Mouse (Mus musculus) right cerebral cortex, postnatal 10 days (tissue): Measurements from ENCODE around the gene Gm45140.
A peak's percentile ranks its signal among the peaks of the same experiment; 100 is the strongest.

ENCODE experiments used
- DNase-seq, 2 experiments: peaks; one replicate each; pipeline ENCODE4 v3.0.0; 2021; ENCODE audit warnings: low spot score in 2 of 2

The Gm45140 gene

DNA sequence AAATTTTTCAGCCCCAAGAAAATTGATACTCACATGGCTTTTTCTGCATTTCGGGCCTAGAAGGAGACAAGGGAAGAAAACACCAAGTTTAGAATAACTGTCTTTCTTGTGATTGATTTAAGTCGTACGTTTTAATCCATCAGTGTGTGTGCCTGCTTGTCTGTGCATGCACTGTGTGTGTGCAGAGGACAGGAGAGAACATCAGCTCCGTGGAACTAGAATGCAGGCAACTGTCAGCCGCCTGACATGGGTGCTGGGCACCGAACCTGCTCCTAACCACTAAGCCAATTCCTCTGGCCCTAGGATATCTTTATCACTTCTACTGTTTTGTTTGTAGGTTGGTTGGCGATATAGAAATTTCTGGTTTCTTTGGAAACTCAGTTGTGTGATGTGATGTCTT is at the start of gene Gm45140:
Gene Gm45140 (minus strand): TSS at position 101 of the 400 bp plus-strand sequence.
- DNase-seq: no peak

DNA sequence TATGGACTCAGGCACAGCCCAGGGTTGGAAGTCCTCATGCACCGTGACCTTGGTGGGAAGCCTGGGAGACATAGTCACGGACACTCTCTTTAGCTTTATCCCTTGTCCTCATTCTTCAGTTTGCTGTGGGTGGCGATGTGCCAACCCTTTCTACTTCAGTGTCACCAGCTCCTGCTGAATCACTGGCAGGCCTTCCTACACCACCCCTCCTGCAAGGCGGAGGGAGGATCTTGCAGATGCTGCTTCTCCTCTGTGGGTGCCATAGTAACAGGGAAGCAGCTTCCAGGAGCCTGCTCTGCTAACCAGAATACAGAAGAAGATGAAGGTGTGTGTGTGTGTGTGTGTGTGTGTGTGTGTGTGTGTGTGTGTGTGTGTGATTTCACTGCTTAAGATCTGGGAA is 47.2 kb upstream of the Gm45140 start:
- peak; percentile 91 to 94 for DNase-seq

DNA sequence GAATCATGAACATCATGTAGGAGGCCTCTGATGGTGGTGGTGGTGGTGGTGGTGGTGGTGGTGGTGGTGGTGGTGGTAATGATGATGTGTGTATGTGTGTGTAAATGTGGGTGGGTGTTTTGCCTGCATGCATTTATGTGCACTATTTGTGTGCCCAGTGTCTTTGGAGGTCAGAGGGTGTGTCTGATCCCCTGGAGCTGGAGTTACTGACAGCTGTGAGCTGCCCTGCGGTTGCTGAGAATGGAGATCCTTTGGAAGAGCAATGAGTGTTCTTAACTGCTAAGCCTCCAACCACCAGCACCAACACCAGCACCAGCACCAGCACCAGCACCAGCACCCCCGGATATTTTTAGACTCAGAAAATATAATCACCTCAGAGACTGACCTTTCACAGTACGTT is 46.6 kb upstream of the Gm45140 start:
- no peak for DNase-seq

DNA sequence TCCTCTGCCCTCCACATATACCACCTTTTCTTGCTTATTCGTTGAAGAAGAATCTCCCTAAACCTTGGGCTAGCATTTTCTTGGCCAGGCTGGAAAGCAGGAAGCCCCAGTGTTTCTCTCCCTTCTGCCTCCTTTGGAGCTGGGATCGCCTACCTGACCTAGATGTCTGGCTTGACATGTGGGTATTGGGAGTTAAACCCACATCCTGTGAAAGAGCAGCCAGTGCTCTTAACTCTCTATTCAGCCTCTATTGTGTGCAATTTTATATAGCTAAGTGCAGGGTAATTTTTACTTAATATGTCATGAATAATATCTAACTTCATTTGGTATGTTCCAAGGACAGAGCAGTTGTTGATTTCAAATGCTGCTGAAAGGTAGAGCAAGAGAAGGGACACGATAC is 44.0 kb upstream of the Gm45140 start:
- no peak for DNase-seq

DNA sequence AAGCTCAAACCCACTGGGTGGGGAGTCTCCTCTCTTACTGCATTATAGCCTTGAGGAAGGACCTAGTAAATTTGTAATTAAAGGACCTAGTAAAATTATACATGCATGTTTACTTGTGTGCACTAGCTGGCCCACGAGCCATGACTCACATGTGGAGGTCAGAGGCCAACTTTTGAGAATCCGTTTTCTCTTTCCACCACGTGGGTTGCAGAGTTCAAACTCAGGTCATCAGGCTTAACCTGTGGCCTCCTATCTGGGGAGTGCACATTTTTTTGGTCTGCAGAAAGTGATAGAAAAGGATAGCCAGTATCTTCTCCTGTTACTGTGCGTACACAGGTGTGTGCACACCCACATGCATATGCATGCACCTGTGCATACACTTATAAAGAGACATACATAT is 43.4 kb upstream of the Gm45140 start:
- no peak for DNase-seq

DNA sequence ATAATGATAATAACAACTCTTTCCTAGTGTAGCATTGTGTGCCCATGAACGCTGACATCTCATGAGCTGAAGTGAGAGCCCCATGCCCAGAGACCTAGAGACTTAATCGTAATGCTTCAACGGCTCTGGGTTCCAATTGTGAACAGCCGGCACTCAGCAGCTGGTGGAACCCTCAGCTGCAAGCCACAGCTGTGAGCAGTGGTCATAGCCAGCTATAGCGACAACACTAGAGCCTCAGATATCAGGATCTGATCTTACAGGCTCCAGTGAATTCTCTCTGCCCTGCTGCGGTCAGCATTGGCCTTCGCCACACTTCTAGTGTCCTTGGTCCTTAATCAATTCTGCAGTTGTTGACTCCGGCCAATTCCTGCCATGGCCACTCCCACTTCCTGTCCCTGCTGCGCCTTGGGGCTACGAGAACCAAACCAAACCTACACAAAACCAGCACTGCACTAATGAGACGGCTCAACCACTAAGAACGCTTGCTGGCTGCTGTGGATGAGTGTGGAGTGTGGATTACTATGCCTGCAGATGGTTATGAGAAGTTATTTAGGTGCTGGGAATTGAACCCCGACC is 40.6 kb upstream of the Gm45140 start:
- no peak for DNase-seq

DNA sequence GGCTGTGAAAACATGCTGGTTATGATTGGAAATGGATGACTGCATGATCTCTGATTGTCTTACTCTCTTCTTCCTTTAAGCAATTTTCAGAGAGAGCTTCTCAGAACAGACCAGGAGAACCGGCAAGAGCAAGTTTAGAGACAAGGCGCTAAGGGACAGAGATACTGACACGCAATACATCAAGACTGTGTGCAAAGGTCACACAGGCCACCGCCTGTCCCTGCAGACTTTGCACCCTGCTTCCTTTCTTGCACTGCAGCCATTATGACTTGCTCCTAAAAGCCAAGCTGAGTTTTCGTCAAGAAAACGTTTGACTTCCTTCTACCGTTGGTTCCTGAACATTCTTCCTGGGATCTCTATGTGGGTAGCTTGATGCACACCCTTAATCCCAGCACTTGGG is 40.0 kb upstream of the Gm45140 start:
- no peak for DNase-seq

DNA sequence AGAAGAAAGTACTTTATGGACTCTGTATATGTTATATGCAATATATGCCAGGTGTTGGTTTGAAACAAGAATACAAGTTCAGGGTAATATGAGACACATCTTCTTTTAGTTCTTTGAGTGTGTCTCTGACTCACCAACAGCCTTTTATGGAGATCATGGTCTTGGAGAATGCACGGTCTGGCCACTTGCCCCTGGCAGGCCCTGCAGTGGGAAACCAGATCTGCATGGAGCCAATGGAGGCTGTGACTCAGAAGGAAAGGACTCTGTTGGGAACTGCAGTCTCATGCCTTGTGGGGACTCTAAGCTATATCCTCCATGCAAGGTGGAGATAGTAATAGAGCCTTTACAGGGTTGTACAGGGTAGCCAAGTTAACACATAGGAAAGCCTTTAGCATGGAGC is 39.5 kb upstream of the Gm45140 start:
- DNase-seq: no peak

DNA sequence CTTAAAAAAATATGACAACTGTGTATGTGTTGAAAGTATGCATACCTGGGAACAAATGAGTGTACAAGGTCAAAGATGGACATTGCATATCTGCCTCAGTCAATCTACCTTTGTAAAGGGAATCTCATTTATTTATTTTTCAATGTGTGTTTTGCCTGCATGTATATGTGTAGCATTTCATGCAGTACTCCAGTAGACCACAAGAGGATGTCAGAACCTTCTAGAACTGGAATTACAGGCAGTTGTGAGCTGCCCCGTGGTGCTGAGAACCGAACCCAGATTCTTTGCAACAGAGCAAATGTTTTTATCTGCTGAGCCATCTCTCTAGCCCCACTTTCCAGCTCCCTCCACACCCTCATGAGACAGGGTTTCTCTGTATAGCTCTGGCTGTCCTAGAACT is 38.4 kb upstream of the Gm45140 start:
- no peak for DNase-seq

DNA sequence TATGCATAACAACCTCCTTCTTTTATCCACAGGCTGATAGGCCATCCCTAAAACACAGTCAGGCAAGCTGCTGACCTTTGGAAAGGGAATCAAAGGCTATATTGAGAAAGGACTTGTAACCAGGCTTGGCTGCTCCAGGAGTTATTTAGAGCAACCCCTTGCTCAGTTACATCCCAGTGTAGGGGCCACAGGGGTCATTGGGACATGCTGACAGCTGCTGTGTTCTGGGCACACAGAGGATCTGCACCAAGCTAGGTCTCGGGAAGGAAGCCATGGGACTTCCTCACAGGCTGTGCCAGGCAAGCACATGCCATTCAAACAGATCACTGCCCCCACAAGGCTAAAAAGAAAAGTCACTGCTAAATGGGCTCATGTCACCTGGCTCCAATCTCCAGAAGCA is 37.5 kb upstream of the Gm45140 start:
- no peak for DNase-seq

DNA sequence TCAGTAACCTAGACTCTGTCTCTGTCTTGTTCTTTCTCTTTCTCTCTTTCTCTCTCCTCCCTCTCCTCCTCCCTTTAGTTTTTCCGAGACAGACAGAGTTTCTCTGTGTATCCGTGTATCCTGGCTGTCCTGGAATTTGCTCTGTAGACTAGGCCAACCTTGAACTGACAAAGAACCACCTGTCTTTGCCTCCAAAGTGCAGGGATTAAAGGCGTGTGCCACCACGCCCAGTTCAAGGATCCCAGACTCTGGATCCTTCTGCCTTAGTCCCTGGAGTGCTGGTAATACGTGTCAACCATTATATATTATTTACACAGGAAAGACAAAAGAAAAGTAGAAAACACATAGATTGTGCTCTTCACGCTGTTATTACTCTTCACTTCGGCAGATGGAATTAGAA is 35.6 kb upstream of the Gm45140 start:
- no peak for DNase-seq

DNA sequence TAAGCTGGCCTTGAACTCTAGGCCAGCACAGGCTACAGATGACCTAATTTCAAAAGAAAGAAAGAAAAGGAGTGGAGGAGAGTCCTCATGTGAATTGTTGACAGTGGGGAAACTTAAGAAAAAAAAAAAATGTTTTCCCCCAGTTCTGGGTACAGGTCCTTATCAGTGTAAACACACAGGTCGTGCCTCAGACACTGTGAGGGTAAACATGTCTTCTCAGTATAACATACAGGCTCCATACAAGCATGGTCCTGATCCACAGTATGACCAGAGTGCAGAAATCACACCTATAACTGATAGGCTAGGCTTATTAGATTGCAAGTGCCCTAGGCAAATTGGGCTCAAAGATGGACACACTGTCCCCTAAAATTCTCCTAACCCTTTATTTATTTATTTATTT is 34.8 kb upstream of the Gm45140 start:
- no peak for DNase-seq

DNA sequence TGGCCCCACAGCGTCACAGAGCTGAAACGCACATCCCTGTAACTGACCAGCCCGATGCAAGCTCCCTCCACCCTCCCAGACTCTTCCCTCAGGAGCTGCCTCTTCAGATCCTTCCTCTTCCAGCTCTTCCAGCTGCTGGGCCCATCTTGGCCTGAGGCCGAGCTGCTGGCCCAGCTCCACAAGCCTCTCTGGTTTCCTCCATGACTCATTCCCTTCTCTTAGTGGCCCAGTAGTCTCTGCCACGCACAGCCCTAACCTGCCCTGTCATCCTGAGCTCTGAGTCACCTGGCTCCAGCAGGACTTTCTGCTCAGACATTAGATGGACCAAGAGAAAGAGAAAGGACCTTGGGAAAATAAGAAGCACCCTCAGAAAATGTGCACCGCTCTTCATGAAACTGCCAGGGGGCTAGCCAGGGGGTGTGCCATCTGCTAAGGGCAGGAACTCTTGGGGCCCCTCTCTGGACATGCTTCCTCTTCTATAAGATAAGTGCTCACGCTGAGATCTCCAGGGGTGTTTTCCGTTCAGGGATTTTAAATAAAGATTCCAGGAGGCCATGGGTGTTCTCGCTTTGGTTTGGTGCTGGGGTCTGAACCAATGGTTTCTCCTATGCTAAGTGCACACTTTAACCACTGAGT is 33.4 kb upstream of the Gm45140 start:
- no peak for DNase-seq

DNA sequence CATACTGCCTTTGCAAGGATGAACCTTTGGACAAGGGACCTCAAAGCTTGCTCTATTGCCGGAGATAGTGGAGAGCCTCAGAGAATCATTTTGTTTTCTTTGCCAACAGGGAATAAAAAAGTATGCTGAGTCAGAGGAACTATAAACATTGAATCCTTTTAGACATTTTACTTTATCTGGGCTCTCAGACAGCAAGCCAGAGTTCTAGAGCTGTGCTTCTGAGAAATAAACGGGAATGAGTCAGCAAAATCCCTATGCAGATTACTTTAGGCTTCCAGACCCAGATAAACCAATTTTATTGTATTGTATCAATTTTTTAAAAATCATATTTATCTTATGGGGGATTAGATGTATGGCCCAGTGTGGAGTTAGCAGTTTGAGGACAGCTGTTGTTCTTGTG is 31.7 kb upstream of the Gm45140 start:
- DNase-seq: no peak

DNA sequence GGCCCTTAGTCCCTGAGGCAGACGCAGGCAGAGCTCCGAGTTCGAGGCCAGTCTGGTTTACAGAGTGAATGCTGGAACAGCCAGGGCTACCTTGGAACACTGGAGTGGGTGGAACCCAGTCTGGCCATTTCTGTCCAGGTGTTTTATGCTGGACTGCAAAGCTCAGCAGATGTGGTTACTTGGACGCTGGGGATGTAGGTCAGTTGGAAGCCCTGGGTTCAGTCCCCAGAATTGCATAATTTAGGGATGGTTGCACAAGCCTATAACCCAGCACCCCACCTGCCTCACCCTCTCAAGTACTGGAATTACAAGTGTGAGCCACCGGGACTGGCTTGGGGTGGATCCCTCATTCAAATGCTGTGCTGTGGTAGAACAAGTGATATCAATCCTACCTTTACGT is 30.6 kb upstream of the Gm45140 start:
- DNase-seq: no peak

DNA sequence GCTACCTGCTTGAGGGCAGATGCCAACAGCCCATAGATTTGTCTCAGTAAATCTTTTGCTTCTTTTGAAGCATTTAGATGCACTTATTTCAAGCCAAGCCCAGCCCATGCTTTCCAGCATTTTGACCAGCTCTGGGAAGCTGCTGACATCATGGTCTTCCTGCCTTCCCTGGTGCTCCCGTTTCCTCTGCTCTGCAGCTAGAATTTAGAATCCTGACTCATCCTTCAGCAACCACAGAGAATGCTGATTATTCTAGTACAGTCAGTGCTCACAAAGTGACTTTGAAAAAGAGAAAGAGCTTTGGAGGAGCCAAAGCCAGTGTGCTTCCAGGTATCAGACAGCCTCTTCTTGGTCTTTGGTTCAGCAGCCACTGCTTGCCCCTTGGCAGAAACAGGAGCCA is 21.5 kb upstream of the Gm45140 start:
- no peak for DNase-seq

DNA sequence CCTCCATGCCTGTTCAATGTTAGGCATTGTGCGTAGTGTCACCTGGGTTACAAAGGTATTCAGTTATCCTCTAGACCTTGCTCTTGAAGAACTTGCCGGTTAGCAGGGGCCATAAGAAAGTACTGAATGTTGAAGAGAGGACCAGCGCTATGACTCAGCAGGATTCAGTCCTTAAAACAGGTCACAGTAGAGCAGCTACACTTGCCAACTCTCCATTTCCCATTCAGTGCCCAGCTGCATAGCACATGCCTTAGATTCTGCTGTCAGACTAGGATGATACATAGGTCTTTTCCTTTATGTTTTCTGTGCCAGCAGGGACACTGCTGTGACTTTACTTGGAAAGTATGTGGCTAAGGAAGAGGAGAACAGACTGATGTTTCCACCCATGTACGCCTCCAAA is 17.9 kb upstream of the Gm45140 start:
- no peak for DNase-seq

DNA sequence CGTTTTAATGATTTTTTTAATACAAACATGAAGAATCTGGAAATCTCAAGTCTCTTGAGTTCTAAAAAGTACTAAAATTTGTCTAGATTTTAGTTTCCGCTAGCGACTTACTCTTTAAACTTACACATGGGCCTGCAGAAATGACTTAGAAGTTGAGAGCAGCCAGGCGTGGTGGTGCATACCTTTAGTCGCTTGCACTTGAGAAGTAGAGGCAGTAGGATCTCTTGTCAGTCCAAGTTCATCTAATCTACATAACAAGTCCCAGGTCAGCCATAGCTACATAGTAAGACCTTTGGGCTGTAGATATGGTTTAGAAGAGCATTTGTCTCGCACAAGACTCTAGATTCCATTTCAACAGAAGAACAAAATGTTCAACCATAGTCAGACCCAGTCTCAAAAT is 16.3 kb upstream of the Gm45140 start:
- DNase-seq: no peak

DNA sequence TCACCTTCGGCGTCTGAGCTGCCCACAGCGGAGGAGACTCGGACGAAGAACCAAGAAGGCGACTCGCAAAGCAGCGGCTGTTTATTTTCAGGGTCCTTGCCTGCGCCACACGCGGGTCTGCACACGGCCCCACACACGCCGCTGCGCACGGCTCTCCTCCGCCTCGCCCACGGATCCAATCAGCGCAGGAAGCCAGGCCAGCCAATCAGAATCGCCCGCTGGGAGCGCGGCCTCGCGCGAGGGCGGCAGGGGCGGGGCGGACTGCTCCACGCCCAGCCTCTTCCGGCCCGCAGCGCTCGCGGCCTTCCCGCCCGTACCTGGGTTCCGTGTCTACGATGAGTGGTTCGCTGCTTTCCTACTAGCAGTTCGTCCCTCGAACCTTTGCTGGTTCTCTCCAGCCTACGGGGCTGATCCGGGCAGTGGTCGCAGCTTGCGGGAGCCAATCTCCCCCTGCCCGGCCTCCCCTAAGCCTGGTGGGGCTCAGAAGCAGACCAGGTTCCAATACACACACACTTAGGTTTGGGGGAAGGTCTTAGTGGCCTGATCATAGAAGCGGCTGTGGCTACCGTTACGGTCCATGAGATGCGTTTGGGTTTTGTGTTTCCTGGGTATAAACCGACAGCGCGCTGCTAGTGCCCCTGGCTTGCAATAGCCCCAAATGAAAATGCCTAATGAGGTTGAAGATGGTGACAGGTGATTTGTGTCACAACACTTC is 15.5 kb upstream of the Gm45140 start, which contains the start of gene Cnbp:
Gene Cnbp (minus strand): TSS at position 207 of the 715 bp plus-strand sequence.
- DNase-seq: peak; percentile 98 to 99

DNA sequence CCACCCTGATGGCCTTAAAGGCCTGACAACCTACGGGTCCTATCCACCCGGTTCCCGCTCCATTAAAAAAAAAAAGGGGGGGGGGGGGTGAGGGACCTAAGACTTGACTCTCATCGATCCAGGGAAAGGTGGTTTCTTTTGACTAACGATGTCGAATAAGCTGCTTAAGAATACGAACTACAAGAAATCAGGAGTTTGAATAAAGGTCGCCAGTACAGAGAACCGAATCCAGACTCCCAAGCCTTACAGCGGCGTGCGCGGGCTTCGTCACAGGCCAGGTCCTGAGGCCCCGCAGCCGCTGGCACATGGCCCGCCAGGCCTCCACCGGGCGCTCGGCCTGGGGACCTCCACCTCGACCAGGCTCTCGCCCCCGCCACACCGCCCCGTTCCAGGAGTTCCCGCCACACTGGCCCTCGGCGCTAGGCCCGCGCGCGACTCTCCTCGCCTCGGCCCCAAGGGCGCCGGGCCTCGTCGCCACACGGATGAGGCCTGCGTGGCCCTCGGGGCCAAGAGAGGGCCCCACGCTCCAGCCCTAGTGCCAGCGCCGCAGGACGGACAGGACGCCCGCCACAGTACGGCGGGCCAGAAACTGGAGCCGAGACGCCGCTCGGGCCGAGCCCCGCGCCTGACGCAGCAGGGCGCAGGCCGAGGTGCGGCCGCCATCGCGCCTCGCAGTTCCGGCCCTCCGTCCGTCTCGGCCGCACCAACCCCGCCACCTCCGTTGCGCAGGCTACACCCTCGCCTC is 14.7 kb upstream of the Gm45140 start:
- peak; percentile 56 to 58 for DNase-seq

DNA sequence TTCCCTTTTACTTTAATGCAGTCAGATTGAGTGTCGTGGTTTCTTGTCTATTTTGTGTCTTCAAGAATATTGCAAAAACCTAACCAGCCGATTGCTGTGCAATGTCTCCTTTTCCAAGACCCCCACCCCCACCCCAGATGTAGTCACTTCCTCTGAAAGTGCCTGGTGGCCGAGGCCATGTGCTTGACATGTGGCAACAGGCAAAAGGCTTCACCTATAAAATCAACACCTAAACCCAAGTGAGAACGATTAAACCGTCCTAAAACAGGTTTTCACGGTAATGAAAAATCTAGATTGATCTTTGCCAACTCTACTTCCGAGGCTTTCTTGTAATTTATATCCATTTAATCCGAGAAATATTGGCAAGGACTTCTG is 14.2 kb upstream of the Gm45140 start:
- no peak for DNase-seq

DNA sequence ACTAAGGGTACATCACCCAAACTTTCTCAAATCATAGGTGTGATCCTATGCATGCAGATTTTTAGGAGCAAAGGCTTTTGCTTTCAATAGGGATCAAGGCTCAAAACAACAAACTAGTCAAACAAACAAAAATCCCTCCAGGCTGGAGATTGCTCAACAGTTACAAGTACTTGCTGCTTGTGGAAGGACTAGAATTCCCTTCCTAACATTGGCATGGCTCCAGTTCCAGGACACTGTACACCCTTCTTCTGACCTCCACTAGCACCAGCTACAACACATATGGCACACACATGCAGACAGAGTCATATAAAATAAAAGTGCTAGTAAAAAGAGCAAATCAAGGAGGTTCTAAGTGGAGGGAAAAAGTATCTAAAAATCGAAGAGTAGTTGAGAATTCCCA is 11.2 kb upstream of the Gm45140 start:
- no peak for DNase-seq
